Mouse (Mus musculus) limb, embryonic 12.5 days (tissue): ENCODE measurements around the gene Tmbim4. TPM values are rescaled to one million over a fixed set of nuclear protein-coding genes. Genes with fewer than 3 reads are reported as not detected.
A peak's percentile ranks its signal among the peaks of the same experiment; 100 is the strongest.

Experiments
- ATAC-seq: fragments of 200-750 bp; cut with Nextera tagmentation; 2 replicates; pipeline ENCODE4 v1.8.0; 2017; ENCODE audit warnings: low read depth, moderate TSS enrichment; ENCODE audit not compliant: insufficient number of reproducible peaks, insufficient read depth, low FRiP score, low TSS enrichment
- H3K27ac ChIP-seq: fragments of 300-500 bp; sonication (generic); 2 replicates; pipeline ENCODE4 v1.5.1; 2016; ENCODE audit warnings: mild to moderate bottlenecking, moderate library complexity
- H3K27me3 ChIP-seq: fragments of 300-500 bp; sonication (generic); 2 replicates; pipeline ENCODE4 v1.6.1; 2016; ENCODE audit warnings: mild to moderate bottlenecking, moderate library complexity
- H3K36me3 ChIP-seq: fragments of 300-500 bp; sonication (generic); 2 replicates; pipeline ENCODE4 v1.6.1; 2016; ENCODE audit warnings: mild to moderate bottlenecking, moderate library complexity
- H3K4me1 ChIP-seq: fragments of 300-500 bp; sonication (generic); replicated peaks from 2 replicates; pipeline ENCODE4 v1.6.1; 2016
- H3K4me2 ChIP-seq: fragments of 300-500 bp; sonication (generic); 2 replicates; pipeline ENCODE4 v1.6.1; 2016; ENCODE audit warnings: mild to moderate bottlenecking, moderate library complexity
- H3K4me3 ChIP-seq: fragments of 300-500 bp; sonication (generic); replicated peaks from 2 replicates; pipeline ENCODE4 v1.5.1; 2016; ENCODE audit warnings: mild to moderate bottlenecking
- H3K9ac ChIP-seq: fragments of 300-500 bp; sonication (generic); replicated peaks from 2 replicates; pipeline ENCODE4 v1.6.1; 2016; ENCODE audit warnings: mild to moderate bottlenecking, moderate library complexity
- H3K9me3 ChIP-seq: fragments of 300-500 bp; sonication (generic); 2 replicates; pipeline ENCODE4 v1.6.1; 2016; ENCODE audit warnings: mild to moderate bottlenecking, moderate library complexity
- WGBS: fragments of 180-500 bp; shearing (Covaris S2); methylation state at CpG from one replicate; pipeline ENCODE4 v1.1.7; 2016; 5-methylcytosine and 5-hydroxymethylcytosine counted together
- polyA plus RNA-seq: library from polyadenylated mRNA; unstranded; fragments of >200 nt; fragmentation: Nextera tagmentation; extraction: Ambion mirVana; gene quantifications from 2 replicates; pipeline ENCODE4 v1.2.1, GENCODE M21; 2016

Gene Tmbim4
- polyA plus RNA-seq, 1 experiment from 2014 or later: 78.7 TPM

- Histone ChIP-seq H3K36me3 (no peaks in the 10 kb centered on the region), H3K27me3 (no peaks in the 10 kb centered on the region), H3K4me2 (peak overlapping the region; percentile 57; the same call in 1 of the 2 replicates), H3K4me3 (no peak overlapping the region), H3K9ac (no peak overlapping the region), H3K27ac (peak overlapping the region; percentile 95), H3K4me1 (peaks cover 64% of the 10 kb centered on the region), H3K9me3 (no peaks in the 10 kb centered on the region)
- WGBS: 18% methylated on average over 7 of the region's 7 CpGs
- no peak for ATAC-seq
These were observed 71.9 kb downstream of the Tmbim4 start for GRCm38 (mm10) chr10:120273335-120273734.

Other genes starting within 250 kb of the Tmbim4 start
- 7.2 and 7.3 TPM in 2 replicates for gene Helb, start 88.6 kb upstream of the Tmbim4 start, polyA plus RNA-seq
- 0.81 and 1.0 TPM in 2 replicates for gene Irak3, start 540 bp downstream of the Tmbim4 start, polyA plus RNA-seq
- gene Llph, start 25.5 kb downstream of the Tmbim4 start, polyA plus RNA-seq: 47.7 and 50.0 TPM in 2 replicates